Mouse (Mus musculus): ENCODE data around the gene Dlat. TPM values are rescaled to one million over a fixed set of nuclear protein-coding genes. Genes with fewer than 3 reads are reported as not detected.
"Not testable (repeated sequence)": the region's sequence is repeated elsewhere in the genome, so short reads cannot be mapped to it uniquely, and the experiment has no call there.

Gene Dlat
- total RNA-seq, 2 experiments from 2014 or later, result 47.9 to 58.0 TPM

DNA sequence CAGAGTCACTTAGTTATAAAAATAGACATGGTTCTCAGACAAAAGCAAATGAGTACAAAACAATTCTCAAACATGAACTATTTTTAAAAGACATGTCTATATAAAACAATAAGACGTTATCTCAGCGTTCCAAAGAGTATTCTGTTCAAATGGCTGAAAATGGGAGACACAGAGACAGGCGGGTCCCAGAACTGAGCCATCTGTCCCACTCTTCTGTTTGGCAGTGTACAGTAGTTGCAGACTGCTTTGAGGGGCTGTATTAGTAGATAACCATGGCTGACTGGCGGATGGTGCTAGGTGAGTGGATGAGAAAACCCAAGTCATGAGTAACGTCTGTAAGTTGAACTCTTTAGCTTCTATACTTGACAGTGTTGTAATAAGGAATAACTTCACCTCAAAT, 5.2 kb upstream of the Dlat start:
- no peak for ATAC-seq (replicated peaks; ENCODE audit: poor library complexity)

DNA sequence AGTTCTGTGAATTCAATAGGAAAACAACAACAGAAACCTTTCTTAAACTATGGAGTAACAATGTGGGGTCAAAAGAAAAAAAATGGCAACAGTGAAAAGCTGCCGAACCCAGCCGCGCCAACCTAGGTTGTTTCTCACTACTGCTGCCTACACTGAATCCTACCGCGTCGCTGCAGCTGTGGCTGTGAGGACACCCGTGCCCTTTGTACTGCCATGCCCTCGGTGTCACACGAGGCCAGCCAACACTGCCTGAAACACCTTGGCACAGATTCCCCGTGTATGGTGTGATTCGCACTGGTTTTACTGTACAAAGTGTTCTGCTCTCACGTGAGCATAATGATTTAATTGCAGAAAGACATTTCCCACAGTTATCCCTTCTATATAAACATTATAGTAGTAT, 851 bp upstream of the Dlat start:
- ATAC-seq (replicated peaks; ENCODE audit: poor library complexity), result 0 out of 2 replicates have a peak, but pooled peaks have one; percentile 33

DNA sequence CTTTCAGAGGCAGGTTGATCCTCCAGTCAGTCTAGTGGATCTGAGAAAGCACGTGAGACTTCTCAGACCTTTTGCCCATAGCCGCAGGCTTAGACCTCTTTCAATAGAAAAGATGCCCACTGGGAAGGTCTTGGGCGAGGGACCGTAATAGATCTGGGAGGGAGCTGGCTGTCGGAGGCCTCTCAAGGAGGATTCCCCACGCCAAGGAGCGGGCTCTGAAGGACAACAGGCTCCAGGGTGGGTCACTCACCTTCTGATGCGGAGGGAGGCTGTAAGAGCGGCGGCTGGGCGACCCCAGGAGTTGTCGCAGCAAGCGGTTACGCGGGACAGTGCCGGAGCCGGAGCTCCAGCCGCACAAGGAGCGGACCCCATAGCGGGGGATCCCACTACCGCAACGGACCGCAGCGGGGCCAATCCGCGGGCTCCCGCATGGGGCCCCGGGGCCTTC, 615 bp downstream of the Dlat start:
- ATAC-seq (replicated peaks; ENCODE audit: poor library complexity), result no peak

DNA sequence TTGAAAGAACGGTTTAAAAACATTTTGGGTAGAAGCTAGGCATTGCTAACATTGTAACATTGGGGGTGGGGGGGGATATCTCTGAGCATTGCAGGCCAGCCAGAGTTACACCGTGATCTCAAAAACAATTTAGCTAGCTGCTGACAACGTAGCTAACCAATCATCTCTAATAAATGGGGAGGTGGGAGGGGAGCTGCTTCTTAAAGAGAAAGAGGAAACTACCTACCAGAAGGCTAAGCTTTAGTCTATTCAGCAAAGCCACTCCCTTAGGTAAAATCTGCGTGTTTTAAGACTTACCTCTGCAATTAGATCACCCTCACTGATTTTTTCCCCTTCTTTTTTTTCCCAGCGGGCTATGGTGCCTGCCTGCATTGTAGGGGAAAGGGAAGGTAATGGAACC, 1.2 kb downstream of the Dlat start:
- no peak for ATAC-seq (replicated peaks; ENCODE audit: poor library complexity)

DNA sequence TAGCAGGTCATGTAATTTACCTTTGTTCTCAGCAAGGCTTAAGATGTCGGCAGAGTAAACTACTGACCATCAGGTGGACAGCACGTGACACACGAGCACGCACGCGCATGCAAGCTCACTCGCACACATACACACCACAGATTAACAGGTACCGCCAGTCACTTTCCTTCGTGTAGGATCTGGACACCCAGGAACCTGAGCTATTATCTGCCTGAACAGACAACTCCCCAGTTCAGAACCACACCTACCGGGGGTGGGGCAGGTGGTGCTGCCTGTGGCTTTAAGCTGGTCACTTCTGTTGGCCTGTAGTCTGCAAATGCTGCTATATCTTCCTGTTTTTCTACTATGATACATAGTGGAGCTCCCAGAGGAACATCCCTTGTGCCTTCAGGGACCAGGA, 9.1 kb downstream of the Dlat start:
- peak; percentile 79 for ATAC-seq (replicated peaks; ENCODE audit: poor library complexity)

DNA sequence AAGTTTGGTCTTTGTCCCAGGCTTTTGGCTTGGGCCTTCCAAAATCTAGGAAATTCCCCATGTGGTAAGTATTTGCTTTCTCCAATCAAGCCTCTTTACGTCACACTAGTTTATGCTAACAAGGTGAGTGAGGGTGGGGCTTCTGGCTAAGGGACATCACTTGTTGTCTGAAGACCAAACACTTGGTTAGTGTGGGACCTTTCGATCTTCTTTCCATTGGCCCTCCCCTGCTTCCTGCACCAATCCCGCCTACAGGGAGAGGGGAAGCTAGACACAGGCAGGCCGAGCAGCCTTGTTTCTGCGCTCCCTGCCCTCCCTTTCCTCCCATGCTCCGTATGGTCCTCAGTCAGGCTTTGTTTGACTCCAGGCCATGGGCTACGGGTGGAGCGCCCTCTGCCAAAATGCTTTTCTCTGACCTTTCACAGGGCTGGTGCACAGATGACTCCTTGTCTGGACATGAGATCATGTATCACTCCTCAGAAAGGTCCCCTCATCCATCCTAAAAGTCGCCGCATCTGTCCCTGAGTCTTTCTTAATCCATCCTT, 12.7 kb downstream of the Dlat start:
- no peak for ATAC-seq (replicated peaks; ENCODE audit: poor library complexity)

DNA sequence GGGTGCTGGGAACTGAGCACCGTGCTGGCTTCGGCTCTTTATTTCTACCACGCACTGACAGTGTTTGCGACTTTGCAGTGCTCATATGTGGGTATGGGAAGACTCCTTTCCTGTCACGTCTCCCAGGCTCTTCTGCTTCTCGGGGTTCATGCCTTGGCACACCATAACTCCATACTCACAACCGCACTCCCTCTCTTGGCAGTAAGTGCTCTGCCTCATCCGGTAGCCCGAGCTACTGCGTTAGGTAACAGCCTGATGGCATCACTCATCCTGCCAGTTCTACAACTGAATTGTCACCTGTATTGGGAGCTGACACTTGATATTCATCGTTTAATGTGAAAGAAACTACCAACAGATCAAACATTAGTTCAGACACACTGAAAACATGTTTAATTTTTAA, 25.3 kb downstream of the Dlat start:
- ATAC-seq (replicated peaks; ENCODE audit: poor library complexity), result no peak

DNA sequence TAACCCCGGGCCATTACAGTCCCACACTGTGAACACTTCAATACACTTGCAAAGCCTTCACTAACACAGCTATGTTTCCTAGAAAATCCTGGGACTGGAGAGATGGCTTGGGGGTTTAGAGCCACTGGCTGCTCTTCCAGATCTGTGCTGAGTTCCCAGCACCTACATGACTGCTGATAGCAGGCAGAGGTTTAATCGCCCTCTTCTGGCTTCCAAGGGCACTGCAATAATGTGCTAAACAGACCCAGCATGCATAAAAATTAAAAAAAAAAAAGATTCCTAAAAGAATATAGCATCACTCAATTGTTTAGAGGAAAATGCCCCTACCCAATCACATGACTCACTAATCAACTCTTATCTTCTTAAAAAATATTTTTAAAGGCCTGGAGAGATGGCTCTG, 26.5 kb downstream of the Dlat start:
- peak; percentile 76 for ATAC-seq (replicated peaks; ENCODE audit: poor library complexity)

DNA sequence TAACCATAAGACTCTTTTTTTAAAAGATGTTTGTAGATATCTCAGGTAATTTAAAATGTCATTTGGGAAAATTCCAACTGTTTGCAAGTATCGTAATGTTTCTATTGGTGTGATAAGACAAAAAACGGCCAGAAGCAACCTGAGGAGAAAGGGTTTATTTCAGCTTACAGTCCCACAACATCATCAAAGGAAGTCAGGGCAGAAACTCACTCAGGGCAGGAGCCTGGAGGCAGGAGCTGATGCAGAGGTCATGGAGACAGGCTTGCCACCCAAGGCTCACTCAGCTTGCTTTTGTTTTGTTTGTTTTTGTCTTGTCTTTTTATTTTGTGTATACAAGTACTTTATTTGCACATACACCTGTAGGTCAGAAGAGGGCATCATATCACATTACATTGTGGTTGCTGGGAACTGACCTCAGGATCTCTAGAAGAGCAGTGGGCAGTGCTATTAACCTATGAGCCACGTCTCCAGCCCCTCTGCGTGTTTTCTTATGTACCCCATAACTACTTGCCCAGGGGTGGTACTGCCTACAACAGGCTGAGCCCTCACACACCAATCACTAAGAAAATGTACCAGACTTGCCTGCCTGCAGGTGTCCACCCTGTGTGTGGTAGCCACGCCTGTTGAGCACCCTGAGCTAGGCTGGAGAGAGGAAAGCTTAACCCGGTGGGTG, 27.4 kb downstream of the Dlat start:
- ATAC-seq (replicated peaks; ENCODE audit: poor library complexity), result 0 out of 2 replicates have a peak, but pooled peaks have one; percentile 14

DNA sequence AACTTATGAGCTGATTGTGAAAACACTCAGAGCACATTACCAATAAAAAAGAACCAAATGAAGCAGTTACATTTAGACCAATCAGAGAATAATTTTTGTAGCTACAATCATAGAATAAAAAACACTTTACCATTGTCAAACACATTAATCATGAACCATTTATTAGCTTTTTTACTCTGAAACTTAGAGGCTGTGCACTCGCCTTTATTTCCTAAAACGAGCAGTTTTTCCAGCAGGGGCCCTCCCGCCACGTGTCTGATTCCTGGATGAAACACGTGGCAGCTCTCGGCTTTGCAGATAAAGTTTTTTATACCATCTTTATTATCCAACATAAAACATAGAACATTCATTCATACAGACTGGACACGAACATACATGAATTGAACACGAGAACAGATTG, 28.7 kb downstream of the Dlat start:
- ATAC-seq (replicated peaks; ENCODE audit: poor library complexity), result not testable (repeated sequence)

DNA sequence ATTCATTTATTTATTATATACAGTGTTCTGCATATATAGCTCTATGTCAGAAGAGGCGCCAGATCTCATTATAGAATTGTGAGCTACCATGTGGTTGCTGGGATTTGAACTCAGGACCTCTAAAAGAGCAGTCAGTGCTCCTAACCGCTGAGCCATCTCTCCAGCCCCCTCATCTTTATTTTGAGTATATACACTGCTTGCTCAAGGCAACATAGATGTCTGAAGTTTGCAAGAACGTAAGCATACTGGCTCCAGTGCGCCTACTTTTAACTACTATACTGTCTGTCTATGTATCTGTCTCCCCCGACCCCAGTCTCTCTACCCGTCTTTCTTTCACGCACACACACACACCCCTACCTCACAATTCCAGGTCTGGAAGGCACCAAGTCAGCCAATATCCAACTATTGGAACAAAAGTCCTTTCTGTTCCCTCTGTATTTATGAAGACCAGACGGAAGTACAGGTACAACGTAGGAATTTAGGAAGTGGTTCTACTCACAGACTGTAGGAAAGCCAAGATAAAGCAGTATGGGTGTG, 41.7 kb downstream of the Dlat start:
- ATAC-seq (replicated peaks; ENCODE audit: poor library complexity), result no peak

DNA sequence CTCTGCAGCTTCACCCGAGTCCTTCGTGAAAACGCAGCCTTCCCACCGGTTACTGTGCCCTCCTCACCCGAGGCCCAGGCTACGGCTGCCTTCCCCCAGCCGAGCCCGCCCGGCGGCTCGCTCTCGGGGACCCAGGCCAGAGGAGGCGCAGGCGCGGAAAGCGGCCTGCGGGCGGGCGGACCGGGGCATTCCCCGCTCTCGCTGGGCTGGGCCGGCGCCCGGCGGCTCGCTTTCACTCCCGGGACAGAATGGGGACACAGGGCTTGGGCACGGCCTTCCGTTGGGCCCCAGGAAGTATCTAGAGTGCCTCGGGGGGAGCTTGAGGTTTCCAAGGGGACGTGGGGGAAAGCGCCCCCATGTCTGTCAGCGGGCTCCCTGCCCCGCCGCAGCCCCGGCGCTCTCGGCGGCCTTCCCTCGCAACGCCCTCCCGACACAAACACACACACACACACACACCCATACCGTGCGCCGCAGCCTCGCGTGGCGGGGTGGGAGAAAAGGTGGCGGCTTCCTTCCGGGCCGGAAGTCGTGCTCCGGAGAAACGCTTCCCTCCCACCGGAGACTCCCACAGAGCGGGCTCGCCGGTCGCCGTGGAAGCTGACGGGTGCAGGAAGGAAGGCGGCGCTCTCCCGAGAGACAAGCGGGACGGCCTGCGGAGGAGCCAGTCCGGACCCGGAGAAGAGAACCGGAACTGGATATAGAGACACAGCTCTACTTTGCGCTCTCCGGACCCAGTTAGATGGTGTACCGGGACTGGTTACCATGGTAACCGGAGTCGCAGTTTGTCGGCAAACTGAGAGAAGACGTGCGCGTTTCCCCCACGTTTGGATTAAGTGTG, 42.6 kb downstream of the Dlat start, which contains the start of the genes Pih1d2 and Nkapd1:
Pih1d2 (plus strand) TSS at position 556 of the 838 bp plus-strand sequence.
Nkapd1 (minus strand) TSS at position 699 of the 838 bp plus-strand sequence.
- ATAC-seq (replicated peaks; ENCODE audit: poor library complexity), result peak; percentile 91

DNA sequence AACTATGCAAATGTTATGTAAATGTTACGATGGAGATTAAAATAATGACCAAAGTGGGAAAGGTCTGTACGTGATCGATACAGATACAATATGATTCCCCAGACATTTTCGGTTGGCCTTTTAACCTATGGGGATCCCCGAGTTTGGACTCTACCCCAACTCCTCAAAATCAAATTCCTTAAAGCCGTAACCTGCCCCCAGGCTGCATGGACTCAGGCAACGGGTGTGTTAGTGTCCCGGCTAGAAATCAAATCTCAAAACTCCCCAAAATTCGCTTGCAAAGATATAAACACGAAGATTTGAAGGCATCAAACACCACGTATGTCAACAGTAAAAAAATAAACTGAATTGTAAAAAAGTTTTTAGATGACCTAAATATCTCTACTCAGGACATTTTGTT, 43.4 kb downstream of the Dlat start:
- no peak for ATAC-seq (replicated peaks; ENCODE audit: poor library complexity)

DNA sequence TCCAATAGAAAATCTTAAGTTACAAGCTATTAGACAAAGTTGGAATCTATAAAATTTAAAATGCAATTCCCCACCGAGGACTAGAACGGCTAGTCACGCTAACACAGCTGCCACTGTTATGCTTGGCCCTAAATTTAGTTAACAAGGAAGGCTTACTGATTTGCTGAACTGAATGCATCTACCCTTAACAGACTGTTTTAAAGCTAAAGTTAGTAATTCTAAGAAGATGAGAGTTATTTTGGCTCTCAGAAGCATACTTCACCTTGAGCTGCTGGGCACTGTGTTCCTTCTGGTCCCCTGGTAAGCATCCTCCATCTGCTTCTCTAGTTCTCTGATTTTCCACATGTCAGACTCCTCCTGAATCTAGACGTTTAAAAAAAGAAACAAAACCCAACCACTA, 47.5 kb downstream of the Dlat start:
- no peak for ATAC-seq (replicated peaks; ENCODE audit: poor library complexity)

DNA sequence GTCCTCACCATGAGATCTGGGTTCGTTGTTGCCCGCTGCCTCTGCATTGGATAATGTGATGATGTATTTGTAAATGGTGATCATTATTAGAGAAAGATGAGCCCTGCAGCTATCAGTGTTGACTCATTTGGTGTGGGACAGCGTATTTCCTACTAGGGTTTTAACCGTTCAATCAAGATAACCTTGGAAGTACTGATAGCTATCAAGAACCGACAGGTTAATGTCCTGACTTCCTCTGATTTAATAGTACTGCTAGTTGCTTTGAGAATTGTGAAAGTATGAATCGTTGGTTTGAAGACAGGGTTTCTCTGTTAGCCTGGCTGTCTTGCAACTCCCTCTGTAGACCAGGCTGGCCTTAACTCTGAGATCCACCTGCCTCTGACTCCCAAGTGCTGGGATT, 55.2 kb downstream of the Dlat start:
- ATAC-seq (replicated peaks; ENCODE audit: poor library complexity), result no peak

DNA sequence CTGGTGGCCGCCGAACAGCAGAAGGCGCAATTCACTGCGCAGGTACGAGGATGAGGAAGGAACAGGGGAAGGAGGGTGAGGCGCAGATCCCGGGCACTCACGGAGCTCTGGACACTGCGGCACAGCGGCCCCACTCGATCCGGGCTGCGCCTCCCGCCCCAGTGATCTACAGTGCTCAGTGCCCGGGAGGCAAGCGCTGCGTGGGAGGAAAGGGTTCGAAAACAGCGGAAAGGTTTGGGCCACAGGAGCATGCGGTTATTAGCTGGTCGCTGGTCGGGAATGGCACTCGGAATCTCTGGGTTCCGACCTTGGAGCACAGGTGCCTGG, 55.6 kb downstream of the Dlat start:
- ATAC-seq (replicated peaks; ENCODE audit: poor library complexity), result no peak; the same call in 1 of the 2 replicates

DNA sequence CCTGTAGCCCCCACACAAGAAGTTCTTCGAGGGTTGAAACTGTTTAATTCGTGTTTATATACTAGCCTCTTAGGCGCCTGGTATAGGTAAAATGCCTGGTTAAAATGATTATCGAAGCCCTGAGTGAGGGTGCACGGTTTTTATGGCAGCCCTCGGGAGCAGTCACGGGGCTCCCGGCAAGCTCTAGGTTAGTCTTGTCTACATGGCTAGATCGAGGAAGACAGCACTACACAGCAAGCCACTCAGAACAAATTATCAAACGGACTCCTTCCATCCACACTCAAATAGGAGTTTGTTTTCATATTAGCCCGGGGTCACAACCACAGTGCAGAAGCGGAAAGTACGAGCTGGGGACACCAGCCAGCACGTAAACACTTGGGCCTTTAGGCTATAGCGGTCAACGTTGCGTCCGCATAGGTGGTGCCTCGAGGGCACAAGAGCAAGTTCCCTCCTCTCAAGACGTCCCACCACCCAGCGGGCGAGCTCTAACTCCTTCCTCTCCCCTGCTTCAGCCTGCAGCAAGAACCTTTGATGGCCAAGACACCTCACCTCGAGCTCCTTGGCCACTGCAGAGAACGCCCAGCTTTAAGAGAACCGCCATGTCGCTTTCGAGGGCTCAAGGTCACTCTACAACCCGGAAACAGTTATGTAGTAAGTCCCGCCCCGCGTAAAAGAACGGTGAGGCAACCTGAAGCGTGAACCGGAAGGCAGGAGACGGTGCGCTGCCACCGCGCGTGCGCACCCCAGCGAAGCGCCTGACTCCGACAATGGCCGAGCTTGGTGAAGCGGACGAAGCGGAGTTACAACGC, 56.2 kb downstream of the Dlat start, which contains the start of the genes Sdhd and Timm8b:
Sdhd (minus strand) TSS at position 624 of the 809 bp plus-strand sequence.
Timm8b (plus strand) TSS at position 722 of the 809 bp plus-strand sequence.
- ATAC-seq (replicated peaks; ENCODE audit: poor library complexity), result peak; percentile 93

DNA sequence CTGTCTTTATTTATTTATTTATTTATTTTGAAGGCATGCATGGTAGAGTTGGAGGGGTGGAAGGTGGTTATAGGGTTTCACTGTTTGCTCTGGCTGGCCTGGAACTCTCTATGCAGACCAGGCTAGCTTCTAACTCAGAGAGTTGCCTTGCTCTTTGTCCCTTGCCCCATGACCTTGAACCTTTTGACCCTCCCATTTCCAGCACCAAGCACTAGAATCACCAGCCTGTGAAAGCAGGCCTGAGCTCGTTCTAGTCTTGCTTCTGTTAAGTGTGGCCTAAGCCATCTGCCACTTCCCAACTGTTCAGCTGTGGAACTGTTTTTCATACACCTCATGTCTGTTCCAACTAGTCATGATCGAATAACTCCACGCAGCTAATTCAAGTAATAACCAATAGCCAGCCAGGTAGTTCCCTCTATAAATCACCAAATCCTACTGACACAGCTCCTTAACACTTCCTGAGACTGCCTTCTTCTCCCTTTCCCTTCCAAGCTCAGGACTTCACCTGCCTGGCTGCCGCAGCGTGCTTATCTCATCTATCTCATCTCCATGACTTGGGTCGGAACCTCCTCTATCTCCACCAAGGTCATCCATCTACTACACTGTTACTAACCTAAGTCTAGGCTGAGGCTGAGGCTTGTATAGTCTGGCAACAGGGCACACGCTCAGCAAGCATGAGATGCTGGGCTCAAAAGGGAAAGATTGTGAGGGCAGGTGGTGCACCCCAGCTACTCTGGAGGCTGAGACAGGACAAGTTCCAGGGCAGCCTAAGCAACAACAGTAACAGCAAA, 57.3 kb downstream of the Dlat start:
- ATAC-seq (replicated peaks; ENCODE audit: poor library complexity), result no peak

DNA sequence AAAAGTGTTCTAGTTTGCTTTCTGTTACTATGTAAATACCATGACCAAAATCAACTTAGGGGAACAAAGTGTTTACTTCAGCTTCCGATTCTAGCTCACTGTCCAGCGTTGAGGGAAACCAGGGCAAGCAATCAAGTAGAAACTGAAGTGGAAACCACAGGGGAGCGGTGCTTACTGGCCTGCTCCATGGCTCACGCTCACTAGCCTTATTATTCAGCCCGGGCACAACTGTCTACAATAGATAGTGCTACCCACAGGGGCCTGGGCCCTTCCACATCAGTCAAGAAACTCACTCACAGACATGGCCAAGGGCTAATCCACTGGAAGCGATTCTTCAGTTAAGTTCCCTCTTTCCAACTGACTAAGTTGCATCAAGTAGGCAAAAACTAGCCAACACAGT, 58.0 kb downstream of the Dlat start:
- ATAC-seq (replicated peaks; ENCODE audit: poor library complexity), result peak; percentile 50

DNA sequence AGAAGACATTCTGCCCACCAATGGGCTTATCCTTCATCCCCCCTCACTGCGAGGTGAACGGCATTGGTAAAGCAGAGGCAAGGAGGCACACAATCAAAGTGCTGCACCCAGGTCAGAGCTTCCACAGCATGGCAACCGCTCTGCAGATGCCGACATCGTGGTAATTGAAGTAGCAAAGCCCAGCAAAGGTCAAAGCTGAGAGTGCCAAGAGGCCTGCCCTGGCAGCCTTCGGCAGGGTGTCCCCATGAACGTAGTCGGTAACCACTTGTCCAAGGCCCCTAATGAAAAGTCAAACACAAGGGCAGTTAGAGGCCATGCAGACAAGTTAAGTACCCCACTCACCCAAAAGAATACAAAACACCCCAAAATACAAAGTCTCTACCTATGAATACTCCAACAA, 62.6 kb downstream of the Dlat start:
- ATAC-seq (replicated peaks; ENCODE audit: poor library complexity), result no peak

Data from megakaryocyte progenitor cell, adult 5-6 weeks (primary cell).